Mouse (Mus musculus) heart, adult 8-10 months (tissue): ENCODE measurements at regions not wholly inside any gene's neighbourhood (a gene's known extent, or its start where the extent isn't known, plus 50 kb on each side); places are given as distances from the start of the nearest gene placed in this dataset.
A peak's percentile ranks its signal among the peaks of the same experiment; 100 is the strongest.
"Not testable (repeated sequence)": the region's sequence is repeated elsewhere in the genome, so short reads cannot be mapped to it uniquely, and the experiment has no call there.

Experiments
- DNase-seq: peaks from one replicate; pipeline ENCODE4 v3.0.0; 2022; ENCODE audit warnings: low spot score

GRCm38 (mm10) chr8:56929076-56929475 is 378.2 kb downstream of the Fbxo8 start:
- DNase-seq, result no peak

GRCm38 (mm10) chr8:56932421-56932820 is 381.5 kb downstream of the Fbxo8 start:
- no peak for DNase-seq

- DNase-seq, result no peak
These were observed 358.6 kb upstream of the Hand2 start for GRCm38 (mm10) chr8:56962186-56962585.

- no peak for DNase-seq
These were observed 350.5 kb upstream of the Hand2 start for GRCm38 (mm10) chr8:56970311-56970710.

GRCm38 (mm10) chr8:56978994-56979393 is 341.8 kb upstream of the Hand2 start:
- no peak for DNase-seq

GRCm38 (mm10) chr8:56979416-56979815 is 341.4 kb upstream of the Hand2 start:
- DNase-seq, result peak; percentile 11

GRCm38 (mm10) chr8:57010318-57011024 is 310.3 kb upstream of the Hand2 start:
- no peak for DNase-seq

- DNase-seq, result no peak
These were observed 306.9 kb upstream of the Hand2 start for GRCm38 (mm10) chr8:57013813-57014320.

- no peak for DNase-seq
These were observed 304.5 kb upstream of the Hand2 start for GRCm38 (mm10) chr8:57016329-57016728.

- not testable (repeated sequence) for DNase-seq
These were observed 292.7 kb upstream of the Hand2 start for GRCm38 (mm10) chr8:57028096-57028495.

- DNase-seq, result no peak
These were observed 272.3 kb upstream of the Hand2 start for GRCm38 (mm10) chr8:57048490-57048889.

- DNase-seq, result no peak
These were observed 271.9 kb upstream of the Hand2 start for GRCm38 (mm10) chr8:57048909-57049308.

- no peak for DNase-seq
These were observed 268.1 kb upstream of the Hand2 start for GRCm38 (mm10) chr8:57052661-57053060.

- no peak for DNase-seq
These were observed 243.8 kb upstream of the Hand2 start for GRCm38 (mm10) chr8:57076995-57077394.

- DNase-seq, result no peak
These were observed 234.0 kb upstream of the Hand2 start for GRCm38 (mm10) chr8:57086811-57087210.

GRCm38 (mm10) chr8:57092403-57092802 is 228.4 kb upstream of the Hand2 start:
- DNase-seq, result no peak

- no peak for DNase-seq
These were observed 225.6 kb upstream of the Hand2 start for GRCm38 (mm10) chr8:57095169-57095568.

GRCm38 (mm10) chr8:57110765-57111402 is 209.9 kb upstream of the Hand2 start:
- not testable (repeated sequence) for DNase-seq

- DNase-seq, result no peak
These were observed 209.4 kb upstream of the Hand2 start for GRCm38 (mm10) chr8:57111403-57111771.

GRCm38 (mm10) chr8:57113915-57114314 is 206.9 kb upstream of the Hand2 start:
- no peak for DNase-seq

- DNase-seq, result no peak
These were observed 205.5 kb upstream of the Hand2 start for GRCm38 (mm10) chr8:57115303-57115702.

- no peak for DNase-seq
These were observed 186.7 kb upstream of the Hand2 start for GRCm38 (mm10) chr8:57134041-57134440.

- DNase-seq, result peak; percentile 57
These were observed 186.1 kb upstream of the Hand2 start for GRCm38 (mm10) chr8:57134726-57135125.
